Mouse (Mus musculus) embryonic stem cell, embryonic (primary cell): Measurements from ENCODE around the gene 9230112D13Rik.

Experiments used
- CTCF ChIA-PET, 4 experiments: fragments of 300-600 bp in 2 of 4; fragments of 350-600 bp in 2 of 4; sonication (Branson Sonifier 250); formaldehyde crosslinking; loops; one replicate each; lab custom pipeline; 2022; ENCODE audit warnings: inconsistent platforms in 2 of 4; lab: Charles Lee
- POLR2A ChIA-PET, 4 experiments: fragments of 300-600 bp in 2 of 4; fragments of 350-600 bp in 2 of 4; sonication (Branson Sonifier 250); formaldehyde crosslinking; loops; one replicate each; lab custom pipeline; 2022; ENCODE audit warnings: antibody characterized with exemption in 4 of 4, inconsistent platforms in 1 of 4; lab: Charles Lee

The 9230112D13Rik gene

GRCm38 (mm10) chr14:34552226-34552625 is 29.6 kb upstream of the 9230112D13Rik start:
- CTCF ChIA-PET: no interaction called here
- POLR2A ChIA-PET: interaction anchor here in 3 of 4 experiments (0.7 to 4.1 kb wide), 13 partner anchors 9 to 217 kb away, joined by 3 to 20 read pairs (median 3); no protein-coding TSS in a partner anchor

GRCm38 (mm10) chr14:34549004-34549671 is 26.5 kb upstream of the 9230112D13Rik start:
- ChIA-PET POLR2A (interaction anchor here (0.5 to 4.6 kb wide), 54 partner anchors 8 to 1248 kb away, joined by 3 to 54 read pairs (median 5); partner anchors contain the start of genes Bmpr1a (in 3 of the 4), 9230112D13Rik (in 1 of the 4) and Anxa8 (in 1 of the 4)), CTCF (interaction anchor here (0.5 to 1.6 kb wide), 12 partner anchors 8 to 186 kb away, joined by 3 to 5 read pairs (median 3); no protein-coding TSS in a partner anchor)

GRCm38 (mm10) chr14:34548391-34549001 is 25.9 kb upstream of the 9230112D13Rik start:
- POLR2A ChIA-PET: interaction anchor here in 3 of 4 experiments (0.5 to 4.6 kb wide), 78 partner anchors 8 to 463 kb away, joined by 3 to 54 read pairs (median 5); partner anchors contain the start of genes Bmpr1a (in 2 of the 3), Anxa8 (in 1 of the 3) and Mmrn2 (in 1 of the 3)
- CTCF ChIA-PET: interaction anchor here (0.5 to 1.6 kb wide), 21 partner anchors 8 to 220 kb away, joined by 3 to 5 read pairs (median 3); no protein-coding TSS in a partner anchor

- ChIA-PET POLR2A (interaction anchor here in 2 of 4 experiments (0.8 to 2.1 kb wide), 11 partner anchors 14 to 181 kb away, joined by 3 to 9 read pairs (median 4); no protein-coding TSS in a partner anchor), CTCF (interaction anchor here in 2 of 4 experiments (0.5 to 1.1 kb wide), 3 partner anchors 29 to 166 kb away, joined by 3 read pairs; no protein-coding TSS in a partner anchor)
Measured at GRCm38 (mm10) chr14:34544545-34544944, 21.9 kb upstream of the 9230112D13Rik start.

- ChIA-PET CTCF (interaction anchor here in 2 of 4 experiments (1.1 to 1.6 kb wide), 2 partner anchors 17 to 30 kb away, joined by 3 to 4 read pairs; no protein-coding TSS in a partner anchor), POLR2A (interaction anchor here in 3 of 4 experiments (0.7 to 2.1 kb wide), 12 partner anchors 11 to 181 kb away, joined by 3 to 9 read pairs (median 4); no protein-coding TSS in a partner anchor)
Measured at GRCm38 (mm10) chr14:34544001-34544400, 21.4 kb upstream of the 9230112D13Rik start.

- ChIA-PET POLR2A (interaction anchor here in 3 of 4 experiments (0.6 to 2.0 kb wide), 12 partner anchors 9 to 166 kb away, joined by 3 to 9 read pairs (median 4); no protein-coding TSS in a partner anchor), CTCF (interaction anchor here in 1 of 4 experiments (1.6 kb wide), 1 partner anchor 18 kb away, joined by 4 read pairs; no protein-coding TSS in a partner anchor)
Measured at GRCm38 (mm10) chr14:34543596-34543995, 21.0 kb upstream of the 9230112D13Rik start.

GRCm38 (mm10) chr14:34541896-34542295 is 19.3 kb upstream of the 9230112D13Rik start:
- POLR2A ChIA-PET: interaction anchor here in 2 of 4 experiments (0.6 to 3.1 kb wide), 26 partner anchors 9 to 191 kb away, joined by 3 to 20 read pairs (median 4); no protein-coding TSS in a partner anchor
- CTCF ChIA-PET: interaction anchor here in 2 of 4 experiments (0.6 to 1.0 kb wide), 2 partner anchors 39 to 323 kb away, joined by 3 read pairs; no protein-coding TSS in a partner anchor

- POLR2A ChIA-PET: interaction anchor here in 3 of 4 experiments (0.6 to 3.1 kb wide), 35 partner anchors 8 to 234 kb away, joined by 3 to 20 read pairs (median 4); partner anchors contain the start of gene 9230112D13Rik (in 1 of the 3)
- CTCF ChIA-PET: interaction anchor here in 2 of 4 experiments (0.6 to 1.3 kb wide), 2 partner anchors 94 to 629 kb away, joined by 3 to 6 read pairs; no protein-coding TSS in a partner anchor
Measured at GRCm38 (mm10) chr14:34540685-34541162, 18.1 kb upstream of the 9230112D13Rik start.

GRCm38 (mm10) chr14:34535883-34536282 is 13.3 kb upstream of the 9230112D13Rik start:
- POLR2A ChIA-PET: interaction anchor here in 2 of 4 experiments (0.6 to 2.1 kb wide), 5 partner anchors 11 to 22 kb away, joined by 3 to 8 read pairs (median 7); no protein-coding TSS in a partner anchor
- CTCF ChIA-PET: interaction anchor here in 1 of 4 experiments (0.8 kb wide), 1 partner anchor 303 kb away, joined by 3 read pairs; no protein-coding TSS in a partner anchor

- CTCF ChIA-PET: interaction anchor here in 2 of 4 experiments (0.6 kb wide), 2 partner anchors 177 to 1244 kb away, joined by 3 read pairs; no protein-coding TSS in a partner anchor
- POLR2A ChIA-PET: interaction anchor here in 2 of 4 experiments (0.5 to 1.3 kb wide), 2 partner anchors 74 to 218 kb away, joined by 3 to 4 read pairs; no protein-coding TSS in a partner anchor
Measured at GRCm38 (mm10) chr14:34533537-34533936, 10.9 kb upstream of the 9230112D13Rik start.

- CTCF ChIA-PET: interaction anchor here in 1 of 4 experiments (0.6 kb wide), 1 partner anchor 986 kb away, joined by 3 read pairs; no protein-coding TSS in a partner anchor
- POLR2A ChIA-PET: interaction anchor here in 2 of 4 experiments (0.8 to 1.3 kb wide), 3 partner anchors 8 to 73 kb away, joined by 3 to 5 read pairs (median 3); no protein-coding TSS in a partner anchor
Measured at GRCm38 (mm10) chr14:34532536-34532935, 9.9 kb upstream of the 9230112D13Rik start.

GRCm38 (mm10) chr14:34528804-34529203 is 6.2 kb upstream of the 9230112D13Rik start:
- ChIA-PET POLR2A (interaction anchor here in 2 of 4 experiments (1.0 to 3.8 kb wide), 9 partner anchors 11 to 123 kb away, joined by 3 to 16 read pairs (median 3); partner anchors contain the start of gene Bmpr1a (in 1 of the 2)), CTCF (interaction anchor here in 1 of 4 experiments (1.1 kb wide), 1 partner anchor 20 kb away, joined by 4 read pairs; no protein-coding TSS in a partner anchor)

- ChIA-PET POLR2A (interaction anchor here in 2 of 4 experiments (0.6 to 2.4 kb wide), 10 partner anchors 10 to 192 kb away, joined by 3 to 8 read pairs (median 4); partner anchors contain the start of gene Bmpr1a (in 1 of the 2)), CTCF (interaction anchor here in 2 of 4 experiments (0.5 to 1.3 kb wide), 3 partner anchors 22 to 103 kb away, joined by 3 read pairs; no protein-coding TSS in a partner anchor)
Measured at GRCm38 (mm10) chr14:34517959-34518544, 4.5 kb downstream of the 9230112D13Rik start.

- POLR2A ChIA-PET: interaction anchor here in 2 of 4 experiments (1.0 to 2.4 kb wide), 8 partner anchors 9 to 57 kb away, joined by 3 to 8 read pairs (median 4); partner anchors contain the start of gene Bmpr1a (in 1 of the 2)
- CTCF ChIA-PET: interaction anchor here in 2 of 4 experiments (0.5 to 1.3 kb wide), 3 partner anchors 33 to 114 kb away, joined by 3 to 12 read pairs (median 3); no protein-coding TSS in a partner anchor
Measured at GRCm38 (mm10) chr14:34516960-34517577, 5.5 kb downstream of the 9230112D13Rik start.

GRCm38 (mm10) chr14:34515860-34516259 is 6.7 kb downstream of the 9230112D13Rik start:
- CTCF ChIA-PET: no interaction called here
- POLR2A ChIA-PET: interaction anchor here in 1 of 4 experiments (1.9 kb wide), 1 partner anchor 56 kb away, joined by 4 read pairs; no protein-coding TSS in a partner anchor

GRCm38 (mm10) chr14:34514120-34514519 is 8.5 kb downstream of the 9230112D13Rik start:
- POLR2A ChIA-PET: interaction anchor here in 2 of 4 experiments (0.7 to 1.4 kb wide), 4 partner anchors 14 to 32 kb away, joined by 3 to 5 read pairs (median 3); no protein-coding TSS in a partner anchor
- CTCF ChIA-PET: interaction anchor here in 2 of 4 experiments (0.5 to 0.7 kb wide), 2 partner anchors 42 to 266 kb away, joined by 3 to 13 read pairs; no protein-coding TSS in a partner anchor
